Mouse (Mus musculus) lung, postnatal 0 days (tissue): ENCODE measurements around the gene Hepacam2. TPM values are rescaled to one million over a fixed set of nuclear protein-coding genes. Genes with fewer than 3 reads are reported as not detected.
"Not testable (repeated sequence)": the region's sequence is repeated elsewhere in the genome, so short reads cannot be mapped to it uniquely, and the experiment has no call there.

Experiments used
- ATAC-seq: fragments of 200-750 bp; cut with Nextera tagmentation; 2 replicates; pipeline ENCODE4 v1.8.0; 2017; ENCODE audit warnings: moderate library complexity
- DNase-seq: peaks from one replicate; pipeline ENCODE4 v3.0.0-alpha.2; 2016; ENCODE audit warnings: low spot score
- H3K27ac ChIP-seq: fragments of 300-500 bp; sonication (generic); 2 replicates; pipeline ENCODE4 v1.5.1; 2014; ENCODE audit warnings: antibody characterized with exemption, mild to moderate bottlenecking, low read length, mixed read lengths
- H3K27me3 ChIP-seq: fragments of 300-500 bp; sonication (generic); replicated peaks from 2 replicates; pipeline ENCODE4 v1.6.1; 2014; ENCODE audit warnings: low read length, mixed read lengths; ENCODE audit not compliant: insufficient read depth
- H3K36me3 ChIP-seq: fragments of 300-500 bp; sonication (generic); 2 replicates; pipeline ENCODE4 v1.6.1; 2014; ENCODE audit warnings: low read length, mixed read lengths; ENCODE audit not compliant: insufficient read depth
- H3K4me1 ChIP-seq: fragments of 300-500 bp; sonication (generic); 2 replicates; pipeline ENCODE4 v1.6.1; 2014; ENCODE audit warnings: antibody characterized with exemption, low read depth, low read length, mixed read lengths; ENCODE audit not compliant: insufficient read depth
- H3K4me2 ChIP-seq: fragments of 300-500 bp; sonication (generic); replicated peaks from 2 replicates; pipeline ENCODE4 v1.6.1; 2014; ENCODE audit warnings: low read depth, mild to moderate bottlenecking, low read length, moderate library complexity, mixed read lengths
- H3K4me3 ChIP-seq: fragments of 300-500 bp; sonication (generic); 2 replicates; pipeline ENCODE4 v1.5.1; 2014; ENCODE audit warnings: low read depth, low read length
- H3K9ac ChIP-seq: fragments of 300-500 bp; sonication (generic); replicated peaks from 2 replicates; pipeline ENCODE4 v1.6.1; 2014; ENCODE audit warnings: low read depth, mild to moderate bottlenecking
- H3K9me3 ChIP-seq: fragments of 300-500 bp; sonication (generic); 2 replicates; pipeline ENCODE4 v1.6.1; 2016; ENCODE audit warnings: low read length, mixed read lengths
- CTCF ChIP-seq: IDR thresholded peaks from 2 replicates; pipeline ENCODE4 v1.5.1; 2016; ENCODE audit warnings: antibody characterized with exemption, mild to moderate bottlenecking
- EP300 ChIP-seq: IDR thresholded peaks from 2 replicates; pipeline ENCODE4 v1.6.1; 2016; ENCODE audit warnings: antibody characterized with exemption, mild to moderate bottlenecking, control low read depth
- WGBS: fragments of 180-500 bp; shearing (Covaris S2); extraction: QIAGEN DNeasy Blood & Tissue Kit; methylation state at CpG from one replicate; pipeline ENCODE4 v1.1.7; 2014; 5-methylcytosine and 5-hydroxymethylcytosine counted together
- polyA plus RNA-seq: library from polyadenylated mRNA; unstranded; fragments of >200 nt; fragmentation: Nextera tagmentation; extraction: Ambion mirVana; gene quantifications from 2 replicates; pipeline ENCODE4 v1.2.1, GENCODE M21; 2015

Hepacam2 gene
- polyA plus RNA-seq, 1 experiment from 2014 or later = 0.20 TPM

DNA sequence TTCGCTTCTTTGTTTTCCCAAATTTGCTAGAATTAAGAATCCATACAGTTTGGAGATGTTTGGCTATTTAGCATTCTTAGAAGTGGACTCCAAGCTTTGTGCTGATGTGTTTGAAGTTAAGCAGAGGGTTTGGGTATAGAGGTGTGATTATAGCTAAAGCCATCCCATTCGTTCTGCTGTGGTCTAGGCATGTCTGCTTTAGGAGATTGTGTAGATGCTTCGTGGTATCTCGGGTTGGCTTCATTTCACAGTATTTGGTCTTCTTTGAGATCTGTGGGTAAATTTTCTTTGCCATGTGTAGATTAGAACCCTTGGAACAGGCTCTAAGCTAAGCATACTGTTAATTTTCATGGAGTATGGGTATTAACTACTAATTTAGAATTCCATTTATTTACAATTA, 30.1 kb upstream of the Hepacam2 start:
- no peak for TF ChIP-seq EP300
- TF ChIP-seq CTCF = no peak
- H3K36me3 ChIP-seq = no peaks in the 10 kb centered on the region
- no peaks in the 10 kb centered on the region for H3K9me3 ChIP-seq
- ATAC-seq = no peak
- H3K27me3 ChIP-seq = no peaks in the 10 kb centered on the region
- WGBS = 92% methylated on average over 4 of the region's 4 CpGs
- H3K4me1 ChIP-seq = no peaks in the 10 kb centered on the region
- no peak for DNase-seq
- no peak overlapping the region for H3K9ac ChIP-seq
- no peak overlapping the region for H3K4me2 ChIP-seq
- no peak overlapping the region for H3K4me3 ChIP-seq
- H3K27ac ChIP-seq = no peak overlapping the region

GRCm38 (mm10) chr6:3512611-3513010, 14.5 kb upstream of the Hepacam2 start:
- Histone ChIP-seq H3K27me3 (no peaks in the 10 kb centered on the region), H3K9ac (no peak overlapping the region), H3K27ac (no peak overlapping the region), H3K4me3 (no peak overlapping the region), H3K4me2 (no peak overlapping the region), H3K36me3 (0 out of 2 replicates have a peak, but pooled peaks cover 2% of the 10 kb centered on the region), H3K4me1 (no peaks in the 10 kb centered on the region), H3K9me3 (no peaks in the 10 kb centered on the region)
- 33% methylated on average over 3 of the region's 3 CpGs for WGBS
- TF ChIP-seq EP300 (no peak), CTCF (no peak)
- DNase-seq = no peak
- no peak; the same call in 1 of the 2 replicates for ATAC-seq

- Histone ChIP-seq H3K9me3 (no peaks in the 10 kb centered on the region), H3K36me3 (no peaks in the 10 kb centered on the region), H3K9ac (0 out of 2 replicates have a peak overlapping the region, but pooled peaks have one; percentile 16), H3K27ac (no peak overlapping the region), H3K4me3 (no peak overlapping the region), H3K4me1 (no peaks in the 10 kb centered on the region), H3K27me3 (no peaks in the 10 kb centered on the region), H3K4me2 (no peak overlapping the region)
- no peak for ATAC-seq
- WGBS = 45% methylated on average over 11 of the region's 11 CpGs
- DNase-seq = no peak
- no peak for TF ChIP-seq CTCF
- no peak for TF ChIP-seq EP300
Measured at GRCm38 (mm10) chr6:3511612-3512011, 13.5 kb upstream of the Hepacam2 start.

DNA sequence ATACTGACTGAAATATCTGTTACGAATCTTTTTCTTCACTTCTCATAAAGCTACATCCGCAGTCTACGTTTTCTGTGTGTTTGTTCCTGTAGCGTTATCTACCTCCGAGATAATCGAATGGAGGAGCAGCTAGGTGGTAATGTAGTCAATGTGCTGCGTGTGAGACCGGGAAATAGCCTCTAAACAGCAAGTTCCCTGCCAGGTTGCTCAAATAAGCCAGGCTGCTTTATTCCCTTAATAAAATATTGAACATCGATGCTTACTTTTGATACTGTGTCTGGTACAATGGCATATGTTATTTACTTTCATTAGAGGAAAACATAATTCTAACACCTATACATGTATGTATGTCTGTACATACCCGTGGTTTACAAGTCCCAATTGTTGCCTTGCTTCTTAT, 13.0 kb upstream of the Hepacam2 start:
- H3K4me1 ChIP-seq = no peaks in the 10 kb centered on the region
- no peak overlapping the region for H3K4me2 ChIP-seq
- H3K9ac ChIP-seq = no peak overlapping the region
- no peaks in the 10 kb centered on the region for H3K9me3 ChIP-seq
- no peak overlapping the region for H3K27ac ChIP-seq
- ATAC-seq = no peak
- H3K36me3 ChIP-seq = no peaks in the 10 kb centered on the region
- no peaks in the 10 kb centered on the region for H3K27me3 ChIP-seq
- no peak overlapping the region for H3K4me3 ChIP-seq
- TF ChIP-seq EP300 (no peak), CTCF (no peak)
- no peak for DNase-seq
- WGBS = 68% methylated on average over 10 of the region's 10 CpGs

DNA sequence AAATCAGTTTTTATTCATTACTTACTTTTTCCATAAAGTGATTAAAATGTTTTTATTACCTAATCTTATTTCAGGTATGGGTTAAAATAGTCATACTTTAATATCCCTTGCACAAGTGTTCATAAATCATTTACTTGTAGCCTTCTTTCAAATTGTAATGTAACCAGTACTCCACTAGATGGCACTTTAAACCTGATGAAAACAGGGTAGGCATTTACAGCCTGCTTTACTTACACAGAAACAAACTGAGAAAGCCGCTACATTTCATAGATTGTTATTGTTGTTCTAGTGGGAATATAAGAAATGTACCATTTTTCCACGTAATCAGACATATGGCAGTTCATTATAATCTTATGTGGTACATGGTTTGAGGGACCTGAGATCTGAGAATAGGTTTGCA, 11.7 kb upstream of the Hepacam2 start:
- ATAC-seq (peak; percentile 53; the same call in 1 of the 2 replicates), DNase-seq (peak; percentile 84)
- Histone ChIP-seq H3K27me3 (no peaks in the 10 kb centered on the region), H3K27ac (no peak overlapping the region), H3K4me1 (no peaks in the 10 kb centered on the region), H3K36me3 (no peaks in the 10 kb centered on the region), H3K4me2 (no peak overlapping the region), H3K9me3 (no peaks in the 10 kb centered on the region), H3K4me3 (no peak overlapping the region), H3K9ac (no peak overlapping the region)
- TF ChIP-seq EP300 = no peak
- peak; percentile 71 for TF ChIP-seq CTCF
- WGBS = 10% methylated on average over 2 of the region's 2 CpGs

DNA sequence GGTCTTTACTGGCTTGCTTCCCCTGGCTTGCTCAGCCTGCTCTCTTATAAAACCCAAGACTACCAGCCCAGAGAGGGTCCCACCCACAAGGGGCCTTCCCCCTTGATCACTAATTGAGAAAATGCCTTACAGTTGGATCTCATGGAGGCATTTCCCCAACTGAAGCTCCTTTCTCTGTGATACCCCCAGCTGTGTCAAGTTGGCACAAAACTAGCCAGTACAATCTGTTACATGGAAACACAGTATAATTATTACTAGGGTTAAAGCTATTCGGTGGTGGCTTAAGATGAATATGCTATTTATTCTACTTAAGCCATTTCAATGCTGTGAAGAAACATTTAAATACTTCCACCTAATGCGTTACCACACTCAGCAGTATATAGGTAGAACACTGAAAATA, 10.1 kb upstream of the Hepacam2 start:
- H3K27ac ChIP-seq, H3K4me1 ChIP-seq, H3K27me3 ChIP-seq, H3K4me3 ChIP-seq, H3K4me2 ChIP-seq, H3K36me3 ChIP-seq, H3K9ac ChIP-seq, H3K9me3 ChIP-seq, DNase-seq, ATAC-seq: not testable (repeated sequence)
- WGBS = 84% methylated on average over 2 of the region's 2 CpGs

DNA sequence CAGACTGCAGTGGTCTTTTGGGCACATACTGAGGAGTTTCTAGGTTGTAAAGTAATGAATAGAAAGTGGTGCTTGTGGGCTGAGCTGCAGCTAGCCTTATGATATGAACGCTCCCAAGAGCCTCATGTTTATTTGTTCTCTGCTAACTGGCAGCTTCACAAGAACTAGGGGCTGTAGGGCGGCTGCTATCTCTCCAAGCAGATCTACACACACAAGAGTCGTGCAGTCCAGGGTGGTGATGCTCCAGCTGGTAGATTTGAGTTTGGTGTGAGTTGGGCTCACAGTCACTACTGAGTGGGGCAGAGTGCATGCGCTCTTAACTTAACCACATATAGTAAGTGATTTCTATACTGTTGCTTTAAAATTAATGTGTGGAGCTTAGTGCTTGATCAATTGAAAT, 9.0 kb upstream of the Hepacam2 start:
- H3K4me2 ChIP-seq = no peak overlapping the region
- no peak for ATAC-seq
- DNase-seq = no peak
- 56% methylated on average over 4 of the region's 4 CpGs for WGBS
- H3K4me3 ChIP-seq = no peak overlapping the region
- H3K36me3 ChIP-seq = no peaks in the 10 kb centered on the region
- no peaks in the 10 kb centered on the region for H3K27me3 ChIP-seq
- TF ChIP-seq EP300 (no peak), CTCF (no peak)
- no peaks in the 10 kb centered on the region for H3K4me1 ChIP-seq
- H3K9me3 ChIP-seq = no peaks in the 10 kb centered on the region
- no peak overlapping the region for H3K9ac ChIP-seq
- no peak overlapping the region for H3K27ac ChIP-seq
